Mouse (Mus musculus) brain, embryonic 14.5 days (tissue): ENCODE measurements around the gene Nxf1.

Experiments used
- CTCF ChIP-seq: fragments of 200-500 bp; IDR thresholded peaks from 2 replicates; pipeline ENCODE4 v1.5.1; 2012; ENCODE audit warnings: inconsistent platforms, mild to moderate bottlenecking, moderate library complexity, borderline replicate concordance; ENCODE audit not compliant: insufficient read depth, insufficient read length; ENCODE audit errors: extremely low read depth
- POLR2A ChIP-seq: fragments of 200-500 bp; IDR thresholded peaks from 2 replicates; pipeline ENCODE4 v1.6.1; 2012; ENCODE audit warnings: mild to moderate bottlenecking, inconsistent platforms, borderline replicate concordance; ENCODE audit not compliant: poor library complexity, insufficient read depth, insufficient read length, severe bottlenecking; ENCODE audit errors: extremely low read depth

DNA sequence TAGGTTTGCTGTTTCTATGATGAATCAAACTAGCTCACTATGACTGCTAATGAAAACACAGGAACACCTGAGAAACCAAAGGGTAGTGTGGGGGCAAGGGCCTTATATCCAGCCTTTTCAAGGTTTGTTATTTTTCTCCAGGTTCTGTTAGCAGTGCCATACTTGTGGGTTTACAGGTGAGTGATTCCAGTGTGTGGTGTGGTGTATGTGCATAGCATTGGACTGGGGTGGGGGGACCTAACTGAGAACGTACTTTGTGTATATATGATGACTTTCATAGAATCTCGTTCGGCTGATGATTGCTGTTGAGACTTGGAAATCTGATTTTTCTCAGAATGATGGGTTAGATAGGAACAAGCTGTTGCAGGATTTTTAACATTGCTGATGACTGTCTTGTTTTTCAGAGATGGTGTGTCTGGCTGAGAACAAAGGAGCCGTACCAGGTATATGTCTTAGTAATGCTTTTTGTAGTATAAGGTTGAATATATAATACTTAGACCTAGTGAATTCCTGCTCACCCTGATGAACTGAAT is 31.7 kb upstream of the Nxf1 start:
- no peak for TF ChIP-seq CTCF
- no peak for TF ChIP-seq POLR2A
